Mouse (Mus musculus) adrenal gland, postnatal 14 days (tissue): Measurements from ENCODE around the gene Fstl3. TPM values are rescaled to one million over a fixed set of nuclear protein-coding genes. Genes with fewer than 3 reads are reported as not detected.
"Not testable (repeated sequence)": the region's sequence is repeated elsewhere in the genome, so short reads cannot be mapped to it uniquely, and the experiment has no call there.

Experiments
- DNase-seq: peaks from one replicate; pipeline ENCODE4 v3.0.0; 2021; ENCODE audit warnings: mixed read lengths
- long read RNA-seq, 2 experiments: library from polyadenylated mRNA; stranded (forward); transcript quantifications; one replicate each; pipeline ENCODE4 v2.0.0; 2021
- total RNA-seq: library from RNA; stranded (reverse); gene quantifications from 2 replicates; pipeline ENCODE4 v1.2.3, GENCODE M21; 2021

Fstl3 gene
- 5.5 and 6.4 TPM in 2 replicates for total RNA-seq
- long read RNA-seq, experiment 1, partial matches to known transcripts = 0 of 4 reads
- long read RNA-seq, experiment 1, other reads (novel, unspliced or antisense) = 0 of 4 reads
- long read RNA-seq, experiment 2, partial matches to known transcripts = 1 of 5 reads
- long read RNA-seq, experiment 2, other reads (novel, unspliced or antisense) = 0 of 5 reads

DNA sequence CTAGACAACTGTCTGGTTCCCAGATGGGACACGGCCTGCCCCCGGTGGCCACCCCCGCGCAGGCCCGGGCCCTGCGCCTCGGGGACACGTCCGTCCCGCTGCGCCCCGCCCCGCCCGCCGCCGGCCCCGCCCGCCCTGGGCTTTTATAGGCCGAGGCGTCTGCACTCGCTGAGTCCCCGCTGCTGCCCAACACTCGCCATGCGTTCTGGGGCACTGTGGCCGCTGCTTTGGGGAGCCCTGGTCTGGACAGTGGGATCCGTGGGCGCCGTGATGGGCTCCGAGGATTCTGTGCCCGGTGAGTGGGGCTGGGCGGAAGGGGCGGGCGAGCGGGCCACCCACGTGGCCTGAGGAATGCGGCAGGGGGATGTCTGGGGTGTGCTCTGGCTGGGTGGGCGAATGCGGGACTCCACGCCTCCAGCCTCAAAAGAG is at the start of gene Fstl3:
Fstl3 (plus strand) TSS at position 170 of the 429 bp plus-strand sequence.
- peak; percentile 60 for DNase-seq

DNA sequence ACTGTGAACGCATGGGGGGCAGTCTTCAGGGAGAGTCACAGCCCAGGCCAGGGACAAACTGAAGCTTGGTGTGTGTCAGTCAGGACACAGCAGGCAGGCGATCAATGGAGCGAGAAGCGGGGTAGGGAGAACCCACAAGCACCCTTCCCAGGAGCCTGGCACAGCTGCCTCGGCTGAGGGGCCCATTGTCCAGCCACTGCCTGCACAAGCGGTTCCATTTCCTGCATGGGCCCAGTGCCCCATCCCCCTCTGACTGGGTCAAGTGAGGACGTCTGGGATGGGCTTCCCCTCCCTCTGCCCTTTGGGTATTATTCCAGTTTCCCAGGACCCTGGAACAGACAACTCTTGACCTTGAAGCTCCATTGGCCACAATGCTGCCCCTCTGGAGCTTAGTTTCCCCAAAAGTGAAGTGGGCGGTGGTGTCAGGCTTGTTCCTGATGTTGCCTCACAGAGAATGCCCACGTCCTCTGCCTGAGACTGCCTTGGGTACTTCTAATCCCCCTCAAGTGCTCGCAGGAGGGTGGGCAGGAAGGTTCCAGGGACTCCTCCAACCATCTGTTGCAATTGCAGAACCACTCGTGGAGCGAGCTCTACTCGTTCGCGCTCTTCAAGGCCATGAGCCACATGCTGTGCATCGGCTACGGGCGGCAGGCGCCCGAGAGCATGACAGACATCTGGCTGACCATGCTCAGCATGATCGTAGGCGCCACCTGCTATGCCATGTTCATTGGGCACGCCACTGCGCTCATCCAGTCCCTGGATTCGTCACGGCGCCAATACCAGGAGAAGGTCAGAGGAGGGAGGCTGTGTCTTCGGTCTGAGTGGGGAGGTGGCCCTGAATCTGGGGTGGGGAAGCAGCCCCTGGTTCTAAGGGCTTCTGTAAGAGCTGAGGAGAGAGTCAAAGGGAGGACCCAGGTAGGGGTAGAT is 48.5 kb upstream of the Fstl3 start:
- no peak for DNase-seq

DNA sequence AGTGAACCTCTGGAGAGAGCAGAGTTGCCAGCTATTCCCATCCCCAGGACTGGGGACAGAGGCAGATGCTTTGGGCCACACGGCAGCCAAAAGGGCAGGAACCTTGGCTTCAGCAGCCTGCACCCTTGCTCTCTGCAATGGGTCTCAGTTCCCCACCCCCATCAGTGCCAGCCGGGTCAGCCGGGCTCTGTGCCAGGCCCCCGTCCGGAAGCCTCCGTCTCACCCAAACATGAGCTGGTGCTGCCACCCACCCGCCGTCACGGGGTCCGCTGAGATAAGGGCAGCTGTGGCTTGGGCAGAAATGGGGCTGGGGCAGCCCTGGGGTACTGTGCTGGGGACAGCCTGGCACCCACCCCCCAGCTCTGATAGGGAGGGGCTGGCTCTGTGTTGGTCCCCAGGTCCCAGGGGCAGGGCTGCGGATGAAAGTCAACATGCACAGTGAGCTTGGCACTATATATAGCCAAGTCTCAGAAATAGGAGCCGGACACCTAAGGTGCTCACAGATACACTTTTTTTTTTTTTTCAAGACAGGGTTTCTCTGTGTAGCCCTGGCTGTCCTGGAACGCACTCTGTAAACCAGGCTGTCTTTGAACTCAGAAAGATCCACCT is 47.6 kb upstream of the Fstl3 start:
- DNase-seq = no peak

DNA sequence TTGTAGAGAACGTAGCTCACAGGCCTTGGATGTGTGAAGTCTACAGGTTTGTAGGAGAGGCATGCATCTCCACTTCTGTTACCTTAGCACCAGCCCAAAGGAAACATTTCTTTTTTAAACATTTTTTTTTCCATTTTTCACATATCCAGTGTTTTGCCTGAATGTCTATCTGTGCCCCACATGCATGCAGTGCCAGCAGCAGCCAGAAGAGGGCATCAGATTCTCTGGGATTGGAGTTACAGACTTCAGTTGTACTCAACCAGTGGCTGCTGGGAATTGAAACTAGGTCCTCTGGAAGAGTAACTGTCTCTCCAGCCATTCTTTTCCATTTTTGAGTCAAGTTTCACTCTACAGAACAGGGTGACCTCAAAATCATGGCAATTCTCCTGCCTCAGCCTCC is 44.6 kb upstream of the Fstl3 start:
- DNase-seq = peak; percentile 54

DNA sequence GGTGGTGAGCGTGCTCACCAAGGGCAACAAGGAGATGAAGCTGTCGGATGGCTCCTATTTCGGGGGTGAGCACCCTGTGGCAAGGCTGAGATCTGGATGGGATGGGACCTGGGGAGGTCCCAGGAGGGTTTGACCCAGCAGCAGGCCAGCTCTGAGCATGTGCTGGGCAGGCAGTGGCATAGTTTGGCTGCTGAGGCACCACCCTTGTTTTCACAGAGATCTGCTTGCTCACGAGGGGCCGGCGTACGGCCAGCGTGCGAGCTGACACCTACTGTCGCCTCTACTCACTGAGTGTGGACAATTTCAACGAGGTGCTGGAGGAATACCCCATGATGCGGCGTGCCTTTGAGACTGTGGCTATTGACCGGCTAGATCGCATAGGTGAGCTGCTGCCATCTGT is 43.2 kb upstream of the Fstl3 start:
- DNase-seq = no peak

DNA sequence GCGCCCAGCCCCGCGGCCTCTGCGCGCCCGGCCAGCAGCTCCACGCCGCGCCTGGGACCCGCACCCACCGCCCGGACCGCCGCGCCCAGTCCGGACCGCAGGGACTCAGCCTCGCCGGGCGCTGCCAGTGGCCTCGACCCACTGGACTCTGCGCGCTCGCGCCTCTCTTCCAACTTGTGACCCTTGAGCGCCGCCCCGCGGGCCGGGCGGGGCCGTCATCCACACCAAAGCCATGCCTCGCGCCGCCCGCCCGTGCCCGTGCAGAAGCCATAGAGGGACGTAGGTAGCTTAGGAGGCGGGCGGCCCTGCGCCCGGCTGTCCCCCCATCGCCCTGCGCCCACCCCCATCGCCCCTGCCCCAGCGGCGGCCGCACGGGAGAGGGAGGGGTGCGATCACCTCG is 41.7 kb upstream of the Fstl3 start:
- peak; percentile 58 for DNase-seq

DNA sequence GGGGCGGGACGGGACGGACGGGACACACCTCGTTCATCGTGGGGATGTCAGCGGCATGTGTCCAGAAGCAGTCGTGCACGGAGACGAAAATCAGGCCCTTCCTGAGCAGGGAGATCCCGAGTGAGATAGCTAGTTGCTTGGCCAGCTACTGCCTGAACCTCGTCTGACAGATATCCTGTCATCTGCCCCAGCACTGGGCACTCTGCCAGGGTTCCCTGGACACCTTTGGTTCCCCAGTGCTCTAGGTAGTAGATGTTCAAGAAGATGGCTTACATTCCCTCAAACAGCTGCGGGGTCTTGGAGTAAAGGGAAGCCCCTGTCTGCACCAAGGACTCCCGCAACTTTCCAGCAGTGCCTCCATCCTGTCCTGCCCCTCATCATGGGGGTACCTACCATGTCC is 40.4 kb upstream of the Fstl3 start:
- DNase-seq = peak; percentile 49

DNA sequence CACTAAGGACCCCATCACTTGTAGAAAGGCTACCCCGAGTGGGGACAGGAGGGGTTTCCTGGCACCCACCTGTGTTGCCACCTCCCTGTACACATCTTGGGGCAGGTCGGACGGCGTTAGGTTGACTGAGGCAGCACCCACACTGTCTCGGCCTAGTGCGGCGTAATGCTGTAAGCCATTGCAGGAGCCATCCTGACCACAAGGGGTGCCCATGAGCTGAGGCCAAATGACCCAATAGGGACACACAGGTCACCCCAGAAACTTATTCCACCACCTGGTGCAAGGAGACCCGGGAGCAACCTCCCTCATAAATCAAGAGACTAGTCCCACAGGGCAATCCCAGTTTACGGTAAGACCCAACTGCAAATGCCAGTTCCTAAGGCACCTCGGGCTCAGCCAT is 38.8 kb upstream of the Fstl3 start:
- DNase-seq = no peak

DNA sequence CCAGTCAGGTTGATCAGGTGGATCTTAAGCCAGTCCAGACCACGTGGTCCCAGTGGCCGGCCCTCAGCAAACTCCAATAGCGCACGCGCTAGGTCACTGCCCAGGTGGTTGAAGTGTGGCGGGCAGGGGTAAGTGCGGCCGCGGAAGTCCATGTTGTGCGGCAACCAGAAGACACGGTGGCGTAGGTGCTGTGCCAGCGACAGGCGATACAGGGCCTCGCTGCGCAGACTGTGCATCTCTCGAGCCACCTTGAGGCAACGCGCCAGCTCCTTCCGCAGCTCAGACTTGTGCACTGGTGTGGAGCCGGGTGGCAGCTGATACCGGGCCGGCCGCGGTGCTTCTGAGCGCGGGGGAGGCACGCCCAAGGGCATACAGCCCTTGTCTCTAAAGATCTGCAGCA is 37.8 kb upstream of the Fstl3 start:
- no peak for DNase-seq

DNA sequence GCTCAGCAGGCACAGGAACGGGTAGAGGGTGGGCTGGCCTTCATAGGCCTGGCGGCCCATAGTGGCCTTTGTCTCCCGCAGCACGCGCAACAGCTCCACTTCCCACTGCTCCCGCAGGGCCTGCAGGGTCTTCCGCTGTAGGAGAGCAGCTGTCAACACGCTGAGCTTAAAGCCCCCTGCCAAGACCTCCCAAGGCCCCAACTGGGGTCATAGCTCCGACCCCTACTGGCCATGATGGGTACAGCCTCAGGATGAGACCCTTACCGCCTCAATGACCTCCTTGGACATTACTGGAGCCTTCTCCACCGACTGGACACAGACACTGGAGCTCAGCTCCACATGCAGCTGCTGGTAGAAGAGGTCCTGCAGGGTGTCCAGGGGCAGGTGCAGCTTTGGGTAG is 36.2 kb upstream of the Fstl3 start:
- DNase-seq = no peak

DNA sequence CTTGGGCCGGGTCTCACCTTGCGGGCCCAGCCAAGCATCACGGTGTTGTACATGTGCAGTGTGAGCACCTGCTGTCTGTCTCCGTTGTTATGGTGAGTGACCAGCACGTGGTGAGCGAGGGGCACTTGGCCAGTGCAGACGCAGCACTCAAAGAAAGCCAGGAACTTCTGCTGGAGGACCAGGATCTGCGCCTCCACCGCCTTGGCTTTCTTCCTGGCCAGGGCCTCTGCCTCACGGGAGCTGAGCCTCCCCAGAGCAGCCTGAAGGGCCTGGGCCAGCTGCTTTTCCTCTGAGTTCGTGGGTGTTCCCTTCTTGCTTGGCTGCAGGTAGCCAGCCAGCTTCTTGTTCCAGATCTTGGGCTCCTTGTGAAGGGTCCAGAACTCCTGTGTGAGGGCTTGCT is 33.9 kb upstream of the Fstl3 start:
- DNase-seq = no peak

DNA sequence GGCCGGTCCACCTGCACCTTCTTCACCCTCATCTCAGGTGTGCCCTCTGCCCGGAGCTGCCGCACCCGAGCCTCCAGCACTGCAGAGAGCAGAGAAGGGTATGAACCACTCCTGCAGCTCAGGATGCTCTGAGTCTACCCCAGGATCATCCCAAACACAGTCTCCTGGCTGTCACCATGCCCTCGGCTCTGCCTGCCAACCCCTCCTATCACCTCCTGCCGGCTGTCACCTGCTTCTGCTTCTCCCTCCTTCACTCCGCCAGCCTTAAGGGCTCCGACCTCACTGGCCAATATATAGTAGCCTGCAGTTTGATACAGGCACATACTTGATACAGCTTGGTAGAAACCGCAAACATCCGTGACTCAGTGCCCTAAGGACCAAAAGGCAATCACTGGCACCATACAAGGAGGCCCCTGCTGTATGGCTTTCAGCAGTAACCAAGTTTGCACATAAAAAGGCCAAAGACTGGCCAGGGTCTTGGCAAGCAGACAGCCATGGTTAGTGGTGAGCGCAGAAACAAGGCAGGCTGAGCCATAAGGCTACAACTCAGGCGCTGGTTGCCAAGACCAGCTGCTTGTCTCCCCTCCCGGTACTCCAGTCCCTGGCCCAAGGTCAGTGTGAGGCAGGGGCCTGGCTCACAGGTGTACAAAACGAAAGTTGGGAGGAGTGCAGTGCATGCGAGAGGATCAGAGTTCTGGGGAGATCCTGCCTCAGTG is 33.3 kb upstream of the Fstl3 start:
- DNase-seq = no peak

DNA sequence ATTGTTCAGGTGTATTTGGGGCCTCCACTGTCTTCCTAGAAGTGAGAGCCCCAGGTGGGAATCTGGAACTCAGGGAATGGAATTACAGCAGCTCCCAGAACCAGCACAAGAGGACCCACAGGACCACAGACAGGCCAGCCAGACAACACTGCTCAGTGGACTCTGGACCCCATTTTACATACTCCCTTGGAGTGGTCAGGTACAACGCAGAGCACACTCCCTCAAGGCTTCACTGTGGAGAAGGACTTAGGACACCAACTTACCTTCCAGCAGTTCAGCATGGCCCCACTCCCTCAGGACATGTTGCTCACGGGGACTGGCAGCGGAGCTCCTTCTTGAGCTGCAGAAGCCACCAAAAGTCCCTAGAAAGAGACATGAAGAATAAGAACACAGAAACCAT is 31.7 kb upstream of the Fstl3 start:
- DNase-seq = no peak

DNA sequence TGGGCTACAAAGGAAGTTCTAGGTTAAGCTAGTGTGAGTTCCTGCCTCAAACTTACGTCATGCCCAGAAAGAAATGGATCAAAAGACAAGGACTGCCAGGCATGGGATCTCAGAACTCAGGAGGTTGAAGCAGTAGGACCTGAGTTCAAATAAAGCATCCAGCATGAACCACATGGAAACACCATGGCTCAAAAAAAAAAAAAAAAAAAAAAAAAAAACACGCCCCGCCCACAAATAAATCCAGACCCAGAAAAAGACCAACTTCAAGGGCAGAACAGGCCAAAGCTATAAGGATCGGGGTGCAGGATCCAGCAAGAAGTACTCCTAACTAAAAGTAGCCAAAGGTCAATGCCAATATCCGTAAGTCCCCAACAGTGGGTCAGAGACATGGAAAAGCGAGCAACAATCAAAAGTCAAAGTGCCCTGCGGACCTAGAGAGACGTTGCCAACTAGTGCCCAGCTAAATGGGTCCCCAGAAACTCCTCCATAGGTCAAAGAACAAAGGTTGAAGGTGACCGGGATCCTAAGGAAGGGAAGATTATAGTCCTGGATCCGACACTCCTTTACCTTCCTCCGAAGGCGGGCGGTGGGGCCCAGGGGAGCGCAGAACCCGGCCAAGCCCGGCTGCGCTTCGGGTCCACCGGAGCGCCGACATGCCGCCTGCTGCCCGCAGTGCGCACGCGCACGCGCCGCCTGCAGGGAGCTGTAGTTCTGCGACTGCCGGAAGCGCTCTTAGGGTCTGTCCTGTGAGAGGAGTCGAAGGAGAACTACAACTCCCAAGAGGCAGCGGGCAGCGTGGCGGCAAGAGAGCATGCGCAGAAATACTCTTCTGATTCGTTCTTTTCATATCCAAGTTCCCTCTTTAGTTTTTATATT is 30.9 kb upstream of the Fstl3 start, which contains the start of gene Polrmt:
Polrmt (minus strand) TSS at position 684 of the 876 bp plus-strand sequence.
- peak; percentile 96 for DNase-seq

DNA sequence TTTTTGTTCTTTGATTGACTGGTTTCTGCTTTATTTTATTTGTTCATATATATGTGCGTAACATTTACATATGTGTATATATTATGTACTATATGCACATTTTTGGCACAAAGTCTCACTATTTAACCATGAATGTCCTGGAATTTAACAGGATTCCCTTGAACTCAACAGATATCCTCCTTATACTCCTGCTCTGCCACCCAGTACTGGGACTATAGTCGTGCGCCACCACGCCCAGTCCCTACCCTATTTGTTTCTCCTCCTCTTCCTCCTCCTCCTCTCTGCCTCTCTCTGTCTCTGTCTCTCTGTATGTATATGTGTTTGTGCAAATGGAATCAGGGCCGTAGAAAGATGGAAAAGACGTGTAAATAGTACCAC is 30.3 kb upstream of the Fstl3 start:
- no peak for DNase-seq

DNA sequence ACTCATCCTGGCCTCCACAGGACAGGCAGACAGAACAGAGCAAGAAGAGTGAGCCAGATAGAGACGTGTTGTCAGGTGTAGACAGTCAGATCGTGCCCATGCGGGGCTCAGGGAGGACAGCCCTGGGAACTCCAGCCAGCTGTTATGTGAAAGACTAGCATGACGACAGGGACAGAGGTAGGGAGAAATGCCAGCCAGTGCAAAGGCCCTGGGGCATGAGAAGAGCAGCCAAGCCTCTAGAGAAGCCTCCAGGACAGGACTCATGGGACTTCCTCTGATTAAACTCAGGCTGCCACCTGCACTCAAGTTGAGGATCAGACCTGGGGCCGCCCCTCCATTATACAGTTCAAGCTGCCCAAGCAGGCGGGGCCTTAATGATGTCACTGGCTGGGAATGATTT is 28.6 kb upstream of the Fstl3 start:
- DNase-seq = no peak

DNA sequence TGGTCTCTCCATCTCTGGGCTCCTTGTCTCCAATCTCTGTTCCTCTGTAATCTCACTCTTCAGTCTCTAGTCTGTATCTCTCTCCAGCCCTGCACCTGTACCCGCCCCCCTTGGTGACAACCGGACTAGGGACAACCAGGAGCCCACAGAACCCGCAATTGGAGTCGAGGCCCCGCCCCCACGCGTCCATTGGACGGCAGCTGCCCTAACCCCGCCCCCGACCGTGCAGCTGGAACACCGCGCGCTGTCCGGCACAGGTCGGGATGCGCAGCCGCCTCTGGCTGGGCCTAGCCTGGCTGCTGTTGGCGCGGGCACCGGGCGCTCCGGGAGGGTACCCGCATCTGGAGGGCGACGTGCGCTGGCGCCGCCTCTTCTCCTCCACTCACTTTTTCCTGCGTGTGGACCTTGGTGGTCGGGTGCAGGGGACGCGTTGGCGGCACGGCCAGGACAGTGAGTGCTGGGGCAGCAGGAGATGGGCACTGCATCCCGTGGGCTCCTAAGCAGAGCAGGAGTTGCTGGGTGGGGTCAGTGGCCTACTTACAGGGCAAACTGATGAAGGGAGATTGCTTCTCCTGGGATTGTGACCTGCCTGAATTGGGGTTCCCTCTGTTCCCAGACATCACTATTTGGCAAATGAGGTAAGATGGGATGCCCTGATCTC is 22.1 kb upstream of the Fstl3 start, which contains the start of gene Fgf22:
Fgf22 (plus strand) TSS at position 221 of the 661 bp plus-strand sequence.
- DNase-seq = peak; percentile 90

DNA sequence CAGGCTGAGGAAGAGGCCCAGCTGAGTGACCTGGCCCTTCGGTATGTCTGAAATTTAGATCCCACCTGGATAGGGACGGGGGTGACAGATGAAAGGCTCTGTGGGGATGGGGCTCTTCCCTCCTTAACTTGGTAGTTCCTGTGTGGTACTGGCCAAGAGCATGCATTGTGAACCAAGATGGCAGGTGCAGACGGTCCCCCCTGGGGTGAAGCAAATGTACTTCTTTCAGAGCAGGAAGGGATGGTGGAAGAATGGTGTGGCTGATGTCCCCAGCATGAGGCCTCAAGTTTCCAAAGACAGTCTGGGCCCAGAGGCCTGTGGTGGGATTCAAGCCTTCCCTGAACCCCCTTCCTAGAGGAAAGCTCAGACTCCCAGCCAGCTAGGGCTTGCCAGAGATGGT is 21.2 kb upstream of the Fstl3 start:
- DNase-seq = no peak

DNA sequence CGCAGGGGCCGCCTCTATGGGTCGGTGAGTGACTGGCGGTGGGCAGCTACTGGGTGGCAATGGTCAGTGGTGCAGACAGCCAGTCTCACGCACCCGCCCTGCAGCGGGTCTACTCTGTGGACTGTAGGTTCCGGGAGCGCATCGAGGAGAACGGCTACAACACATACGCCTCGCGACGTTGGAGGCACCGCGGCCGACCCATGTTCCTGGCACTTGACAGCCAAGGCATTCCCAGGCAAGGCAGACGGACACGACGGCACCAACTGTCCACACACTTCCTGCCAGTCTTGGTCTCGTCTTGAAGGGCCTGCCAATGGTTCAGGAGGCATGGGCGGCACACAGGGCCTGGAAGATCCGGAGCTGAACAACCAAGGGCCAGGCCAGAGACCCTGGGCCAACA is 20.4 kb upstream of the Fstl3 start:
- no peak for DNase-seq

DNA sequence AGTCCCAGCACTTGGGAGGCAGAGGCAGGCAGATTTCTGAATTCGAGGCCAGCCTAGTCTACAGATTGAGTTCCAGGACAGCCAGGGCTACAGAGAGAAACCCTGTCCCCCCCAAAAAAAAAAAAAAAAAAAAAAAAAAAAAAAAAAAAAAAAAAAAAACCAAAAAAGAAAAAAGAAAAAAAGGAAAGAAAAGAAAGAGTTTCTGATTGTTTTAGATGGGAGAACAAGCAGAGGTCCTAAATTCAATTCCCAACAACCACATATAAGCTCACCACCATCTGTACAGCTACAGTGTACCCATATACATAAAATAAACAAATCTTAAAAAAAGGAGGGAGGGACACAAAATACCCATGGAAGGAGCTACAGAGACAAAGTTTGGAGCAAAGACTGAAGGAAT is 17.4 kb upstream of the Fstl3 start:
- not testable (repeated sequence) for DNase-seq

DNA sequence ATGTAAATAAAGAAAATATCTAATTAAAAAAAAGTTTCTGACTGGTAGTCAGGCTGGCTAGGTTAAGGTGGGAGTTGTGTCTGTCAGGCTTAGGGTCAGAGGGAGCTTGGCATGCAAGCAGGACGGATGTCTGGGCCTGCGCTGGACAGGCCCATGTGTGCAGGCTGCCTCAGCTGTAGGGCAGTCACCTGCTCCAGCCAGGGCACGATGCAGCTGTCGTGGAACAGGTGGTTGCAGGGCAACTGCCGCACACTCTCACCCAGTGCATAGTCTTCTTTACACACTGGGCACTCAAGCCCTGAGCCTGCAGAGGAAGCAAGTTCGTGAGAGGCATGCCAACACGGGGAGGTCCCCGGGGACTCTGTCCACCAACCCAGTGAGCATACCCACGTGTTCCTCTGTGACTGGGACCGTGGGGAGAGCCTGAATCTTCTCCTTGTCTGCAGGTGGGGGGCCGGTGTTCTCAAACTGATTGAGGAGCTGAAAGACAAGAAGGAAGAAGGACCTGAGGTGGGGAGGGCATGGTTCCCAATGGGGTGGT is 16.4 kb upstream of the Fstl3 start:
- peak; percentile 54 for DNase-seq
